12 mouse cellular contexts compared by ENCODE assay signal in genomic region chr13:58935956-58936495, GRCm38 (mm10).
DNase-seq lines count a peak whose midpoint lies in the region; ATAC-seq and TF ChIP-seq lines count a peak whose summit lies in the region.
"Had no signal": no experiment of that assay in that cellular context is flagged by ENCODE, and none has a peak within 500 bp of the region (broad histone marks: within the 10 kb centered on the region; RNA-seq: fewer than 3 reads in every experiment).

No protein-coding gene starts in this region.

- H3K4me3 ChIP-seq in layer of hippocampus, adult 2 months = no peak overlapping the region
- H3K4me3 ChIP-seq: limb, embryonic 15.5 days had no signal

- no peak for TF ChIP-seq POLR2A in brain, embryonic 14.5 days (IDR thresholded peaks at IDR 0.05; ENCODE audit: borderline replicate concordance, extremely low read depth, insufficient read depth, insufficient read length, poor library complexity, severe bottlenecking)

- H3K27ac ChIP-seq in layer of hippocampus, adult 2 months = peak overlapping the region; percentile 36; the same call in 1 of the 2 replicates
- H3K27ac ChIP-seq: limb, embryonic 15.5 days had no signal

- DNase-seq in frontal cortex, postnatal 10 days (ENCODE audit: low spot score in 2 of 2) = no peak
- DNase-seq in layer of hippocampus, adult 2 months (ENCODE audit: low spot score in 2 of 2) = no peak
- DNase-seq in layer of hippocampus, adult 11-12 months (ENCODE audit: low spot score) = no peak
- DNase-seq in brain, embryonic 14.5 days (ENCODE audit: low read depth) = peak; percentile 44
- DNase-seq in lung, postnatal 36 days = peak; percentile 49
- DNase-seq in ovary, postnatal 36 days (ENCODE audit: low spot score) = no peak
- DNase-seq: adrenal gland, adult 8-10 months; layer of hippocampus, postnatal 36 days; right cerebral cortex, postnatal 14 days had no signal

- TF ChIP-seq CTCF in layer of hippocampus, adult 2 months (conservative IDR thresholded peaks at IDR 0.05) = no peak
- no peak for TF ChIP-seq CTCF in brain, embryonic 14.5 days (IDR thresholded peaks at IDR 0.05; ENCODE audit: borderline replicate concordance, extremely low read depth, insufficient read depth, insufficient read length)

- peak; percentile 62 for ATAC-seq in frontal cortex, adult (ENCODE audit: low TSS enrichment)
- ATAC-seq in megakaryocyte-erythroid progenitor cell, adult 5-6 weeks (replicated peaks; ENCODE audit: low FRiP score, low TSS enrichment, poor library complexity, severe bottlenecking) = no peak

Comparison
In these comparisons a context has a peak if more than half of its experiments do, and no peak if none do; other contexts are left out.
1. DNase-seq: peak in brain, embryonic 14.5 days (single experiment) and lung, postnatal 36 days (single experiment); none in frontal cortex, postnatal 10 days (0 of 2), layer of hippocampus, adult 2 months (0 of 2), layer of hippocampus, adult 11-12 months (single experiment) and ovary, postnatal 36 days (single experiment).